Mouse (Mus musculus): ENCODE data around the gene Pheta2. TPM values are rescaled to one million over a fixed set of nuclear protein-coding genes. Genes with fewer than 3 reads are reported as not detected.

Gene Pheta2
- polyA plus RNA-seq, 1 experiment from 2014 or later = 18.9 TPM

GRCm38 (mm10) chr15:82372991-82373390 lies 34.2 kb downstream of the Pheta2 start:
- H3K36me3 ChIP-seq = peaks cover 16% of the 10 kb centered on the region; the same call in 1 of the 2 replicates
- no peak overlapping the region for H3K27ac ChIP-seq
- no peak overlapping the region for H3K4me2 ChIP-seq
- no peaks in the 10 kb centered on the region for H3K9me3 ChIP-seq
- WGBS = 89% methylated on average over 5 of the region's 5 CpGs
- ATAC-seq (ENCODE audit: insufficient number of reproducible peaks, insufficient read depth, low FRiP score, low TSS enrichment, low read depth) = no peak
- no peak overlapping the region for H3K9ac ChIP-seq
- H3K27me3 ChIP-seq = no peaks in the 10 kb centered on the region
- H3K4me3 ChIP-seq = no peak overlapping the region
- peaks cover 9% of the 10 kb centered on the region for H3K4me1 ChIP-seq

DNA sequence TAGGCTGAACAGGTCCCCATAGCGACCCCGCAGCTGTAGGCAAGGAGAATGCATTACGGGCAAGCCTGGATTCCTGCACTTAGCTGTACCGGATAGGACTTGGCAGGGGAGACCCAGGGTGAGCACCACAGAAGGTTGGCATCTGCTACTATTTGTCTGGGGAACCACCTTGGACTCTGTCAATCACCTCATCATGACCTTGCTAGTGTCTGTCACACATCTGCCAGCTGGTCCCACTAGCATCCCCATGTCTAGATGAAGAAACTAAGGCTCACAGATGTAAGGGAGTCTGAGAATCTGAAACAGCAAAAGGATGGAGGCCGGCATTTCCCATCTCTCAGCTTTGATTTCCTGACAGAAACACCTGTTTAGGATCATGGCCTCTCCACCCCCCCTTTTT lies 35.7 kb downstream of the Pheta2 start:
- no peaks in the 10 kb centered on the region for H3K9me3 ChIP-seq
- ATAC-seq (ENCODE audit: insufficient number of reproducible peaks, insufficient read depth, low FRiP score, low TSS enrichment, low read depth) = 0 out of 2 replicates have a peak, but pooled peaks have one; percentile 11
- H3K36me3 ChIP-seq = peaks cover 16% of the 10 kb centered on the region; the same call in 1 of the 2 replicates
- peaks cover 21% of the 10 kb centered on the region for H3K4me1 ChIP-seq
- no peak overlapping the region for H3K27ac ChIP-seq
- H3K4me2 ChIP-seq = no peak overlapping the region
- WGBS = 85% methylated on average over 5 of the region's 5 CpGs
- no peaks in the 10 kb centered on the region for H3K27me3 ChIP-seq
- H3K4me3 ChIP-seq = no peak overlapping the region
- no peak overlapping the region for H3K9ac ChIP-seq

GRCm38 (mm10) chr15:82375855-82376254 lies 37.1 kb downstream of the Pheta2 start:
- Histone ChIP-seq H3K27ac (no peak overlapping the region), H3K4me3 (no peak overlapping the region)

DNA sequence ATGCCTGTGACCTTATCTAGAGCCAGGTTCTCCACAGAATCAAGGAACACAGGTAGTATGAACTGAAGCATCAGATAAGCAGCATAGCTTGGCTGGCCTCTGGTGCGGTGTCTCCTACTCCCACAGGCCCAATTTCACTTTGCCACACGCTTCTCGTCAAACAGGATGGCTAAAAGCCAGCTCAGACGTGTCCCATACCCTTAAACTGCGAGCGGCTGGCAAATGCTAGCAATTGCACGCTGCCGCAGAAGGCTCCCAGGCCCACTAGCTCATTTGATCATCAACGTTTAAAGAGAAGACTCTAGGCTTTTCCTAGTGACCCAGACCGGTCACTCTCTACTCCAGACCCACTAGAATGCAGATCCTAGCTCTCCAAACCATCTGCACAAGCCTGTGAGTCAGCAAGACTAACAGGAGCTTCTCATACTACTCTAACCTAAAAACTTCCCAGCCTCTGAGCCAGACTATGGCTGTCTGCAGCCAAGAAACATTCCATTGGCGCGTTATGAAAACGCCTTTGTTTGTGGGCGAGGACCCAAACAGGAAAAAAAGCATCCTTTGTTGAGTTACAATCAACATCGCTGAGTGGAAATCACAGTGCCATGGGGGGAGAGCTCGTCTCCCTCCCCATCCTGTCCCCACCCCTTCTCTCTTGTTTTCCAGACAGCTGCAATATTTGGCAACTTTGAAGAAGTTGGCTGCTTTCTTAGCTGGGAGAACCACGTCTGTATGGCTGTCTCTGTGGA lies 37.8 kb downstream of the Pheta2 start:
- no peak for ATAC-seq (ENCODE audit: insufficient number of reproducible peaks, insufficient read depth, low FRiP score, low TSS enrichment, low read depth)
- H3K27me3 ChIP-seq = no peaks in the 10 kb centered on the region
- 55% methylated on average over 17 of the region's 17 CpGs for WGBS
- peaks cover 16% of the 10 kb centered on the region; the same call in 1 of the 2 replicates for H3K36me3 ChIP-seq
- H3K9ac ChIP-seq = 0 out of 2 replicates have a peak overlapping the region, but pooled peaks have one; percentile 40
- no peak overlapping the region for H3K4me2 ChIP-seq
- no peak overlapping the region for H3K27ac ChIP-seq
- no peak overlapping the region for H3K4me3 ChIP-seq
- H3K4me1 ChIP-seq = peaks cover 34% of the 10 kb centered on the region
- no peaks in the 10 kb centered on the region for H3K9me3 ChIP-seq

More at GRCm38 (mm10) chr15:82375855-82376254, 37.1 kb downstream of the Pheta2 start:
- Histone ChIP-seq H3K36me3 (peaks cover 16% of the 10 kb centered on the region; the same call in 1 of the 2 replicates), H3K4me1 (peaks cover 31% of the 10 kb centered on the region), H3K4me2 (no peak overlapping the region), H3K27me3 (no peaks in the 10 kb centered on the region), H3K9me3 (no peaks in the 10 kb centered on the region), H3K9ac (no peak overlapping the region)
- ATAC-seq (ENCODE audit: insufficient number of reproducible peaks, insufficient read depth, low FRiP score, low TSS enrichment, low read depth) = no peak
- WGBS = 87% methylated on average over 9 of the region's 9 CpGs

- H3K4me3 ChIP-seq = no peak overlapping the region
- H3K27ac ChIP-seq = no peak overlapping the region
- no peaks in the 10 kb centered on the region for H3K9me3 ChIP-seq
- peaks cover 34% of the 10 kb centered on the region for H3K4me1 ChIP-seq
- no peak overlapping the region for H3K9ac ChIP-seq
- ATAC-seq (ENCODE audit: insufficient number of reproducible peaks, insufficient read depth, low FRiP score, low TSS enrichment, low read depth) = no peak
- WGBS = 80% methylated on average over 5 of the region's 5 CpGs
- H3K4me2 ChIP-seq = no peak overlapping the region
- peaks cover 15% of the 10 kb centered on the region; the same call in 1 of the 2 replicates for H3K36me3 ChIP-seq
- no peaks in the 10 kb centered on the region for H3K27me3 ChIP-seq
Observed at GRCm38 (mm10) chr15:82377701-82378100, 39.0 kb downstream of the Pheta2 start.

DNA sequence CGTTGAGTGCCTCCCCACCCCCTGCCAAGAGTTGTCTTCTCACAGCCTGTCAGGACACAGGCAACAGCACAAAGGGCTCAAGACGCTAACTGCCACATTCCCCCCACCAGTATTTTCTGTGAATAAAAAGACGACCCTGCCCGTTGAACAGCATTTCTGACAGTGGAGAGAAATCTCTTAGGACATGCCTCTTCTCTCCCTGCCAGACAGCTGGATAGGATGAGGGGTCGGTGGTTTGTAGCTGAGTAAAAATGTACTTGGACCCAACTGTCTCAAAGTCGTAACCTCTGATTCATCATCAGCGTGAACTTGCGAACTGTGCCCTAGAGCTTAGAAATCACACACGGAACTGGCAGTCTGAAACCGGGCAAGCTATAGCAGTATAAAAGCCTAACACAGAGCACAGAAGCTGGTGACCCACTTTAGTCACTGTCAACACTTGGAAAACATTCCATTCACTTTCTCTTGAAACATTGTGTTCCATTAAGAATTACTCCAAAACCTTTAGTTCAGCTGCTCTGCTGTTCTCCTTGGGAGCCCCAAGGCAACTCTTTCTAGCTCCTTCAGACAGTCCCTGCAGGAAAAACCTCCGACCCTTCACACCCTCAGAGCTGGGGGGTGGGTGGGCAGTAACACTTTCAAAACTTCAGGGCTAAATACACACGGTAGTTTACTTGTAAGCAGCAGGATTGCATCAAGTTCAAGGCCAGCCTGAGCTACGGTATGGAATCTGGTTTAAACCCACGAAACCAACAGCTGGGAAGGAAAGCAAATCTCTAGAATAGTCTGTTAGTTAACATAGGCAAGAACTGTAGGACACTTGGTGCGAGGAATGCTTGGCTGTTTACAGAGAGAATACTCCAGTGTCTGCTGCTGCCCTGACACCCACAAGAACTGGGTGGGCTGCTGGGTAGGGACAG lies 39.8 kb downstream of the Pheta2 start:
- Histone ChIP-seq H3K4me2 (peak overlapping the region; percentile 69; the same call in 1 of the 2 replicates), H3K9ac (no peak overlapping the region), H3K27me3 (no peaks in the 10 kb centered on the region), H3K4me3 (no peak overlapping the region), H3K9me3 (no peaks in the 10 kb centered on the region), H3K27ac (peak overlapping the region; percentile 44; the same call in 1 of the 2 replicates), H3K4me1 (peaks cover 34% of the 10 kb centered on the region), H3K36me3 (peaks cover 10% of the 10 kb centered on the region; the same call in 1 of the 2 replicates)
- WGBS = 45% methylated on average over 15 of the region's 15 CpGs
- ATAC-seq (ENCODE audit: insufficient number of reproducible peaks, insufficient read depth, low FRiP score, low TSS enrichment, low read depth) = no peak

DNA sequence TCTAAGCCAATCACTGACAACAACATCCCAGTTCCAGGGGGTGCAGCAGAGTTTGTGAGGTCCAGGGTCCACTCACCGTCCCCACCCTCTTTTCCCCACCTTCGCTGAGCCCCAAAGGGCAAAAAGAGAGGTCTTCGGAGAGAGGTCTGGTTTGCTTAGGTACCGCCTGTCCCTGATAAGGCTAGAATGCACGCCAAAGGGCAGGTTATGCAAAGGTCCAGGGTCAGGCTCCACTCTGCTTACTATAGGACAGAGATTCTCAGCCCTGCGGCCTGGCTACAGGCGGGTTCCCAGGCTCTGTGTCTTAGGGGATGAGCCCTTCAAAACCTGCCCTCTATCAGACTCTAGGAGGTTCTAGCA lies 40.7 kb downstream of the Pheta2 start:
- WGBS = 14% methylated on average over 7 of the region's 7 CpGs
- Histone ChIP-seq H3K4me2 (peak overlapping the region; percentile 69), H3K36me3 (peaks cover 5% of the 10 kb centered on the region; the same call in 1 of the 2 replicates), H3K27ac (peak overlapping the region; percentile 86), H3K27me3 (no peaks in the 10 kb centered on the region), H3K4me1 (peaks cover 34% of the 10 kb centered on the region), H3K9ac (peak overlapping the region; percentile 70), H3K4me3 (peak overlapping the region; percentile 56), H3K9me3 (no peaks in the 10 kb centered on the region)
- no peak for ATAC-seq (ENCODE audit: insufficient number of reproducible peaks, insufficient read depth, low FRiP score, low TSS enrichment, low read depth)

DNA sequence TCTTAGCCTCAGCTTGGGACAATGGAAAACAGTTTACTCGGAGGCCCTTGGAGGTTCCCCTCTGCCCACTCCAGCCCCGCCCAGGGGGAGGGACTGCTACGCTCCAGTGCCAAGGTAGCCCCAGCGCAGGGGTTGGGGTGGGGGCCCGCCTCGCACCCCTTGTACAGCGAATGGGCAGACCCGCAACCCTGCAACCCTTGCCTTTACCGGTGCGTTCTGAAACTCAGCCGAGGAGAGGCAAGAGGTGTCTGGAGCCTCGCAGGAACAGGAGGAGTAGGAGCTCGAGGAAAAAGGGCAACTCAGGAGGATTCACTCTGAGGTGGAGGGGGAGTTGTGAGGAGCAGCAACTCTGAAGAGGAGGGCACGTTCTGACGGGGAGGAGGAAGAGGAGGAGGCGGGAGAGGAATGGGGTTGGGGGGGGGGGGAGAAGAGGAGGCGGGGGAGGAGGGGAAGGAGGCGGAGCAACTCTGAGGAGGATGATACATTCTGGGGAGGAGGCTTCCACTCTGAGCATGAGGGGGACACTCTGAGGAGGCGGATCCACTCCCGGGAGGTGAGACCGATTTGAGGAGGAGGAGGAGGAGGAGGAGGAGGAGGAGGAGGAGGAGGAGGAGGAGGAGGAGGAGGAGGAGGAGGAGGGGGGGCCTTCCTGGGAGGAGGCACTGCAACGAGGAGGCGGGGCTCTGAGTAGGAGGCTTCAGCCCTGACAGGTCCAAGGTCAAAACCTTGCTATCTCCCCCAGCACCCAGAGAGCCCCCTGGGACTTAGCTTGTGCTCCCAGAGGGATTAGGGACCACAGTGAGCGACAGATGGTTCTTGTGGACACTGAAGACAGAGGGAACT lies 41.4 kb downstream of the Pheta2 start, which contains the start of gene Cyp2d22:
Gene Cyp2d22 (minus strand): TSS at position 390 of the 843 bp plus-strand sequence.
- Histone ChIP-seq H3K9me3 (no peaks in the 10 kb centered on the region), H3K9ac (peak within 1 kb of the TSS; percentile 70), H3K27me3 (no peaks in the 10 kb centered on the region), H3K4me2 (peak within 1 kb of the TSS; percentile 69), H3K36me3 (no peaks in the 10 kb centered on the region), H3K4me3 (peak within 1 kb of the TSS; percentile 56), H3K27ac (peak within 1 kb of the TSS; percentile 86), H3K4me1 (peaks cover 34% of the 10 kb centered on the region)
- ATAC-seq (ENCODE audit: insufficient number of reproducible peaks, insufficient read depth, low FRiP score, low TSS enrichment, low read depth) = peak; percentile 89
- WGBS = 1% methylated on average over 18 of the region's 24 CpGs

DNA sequence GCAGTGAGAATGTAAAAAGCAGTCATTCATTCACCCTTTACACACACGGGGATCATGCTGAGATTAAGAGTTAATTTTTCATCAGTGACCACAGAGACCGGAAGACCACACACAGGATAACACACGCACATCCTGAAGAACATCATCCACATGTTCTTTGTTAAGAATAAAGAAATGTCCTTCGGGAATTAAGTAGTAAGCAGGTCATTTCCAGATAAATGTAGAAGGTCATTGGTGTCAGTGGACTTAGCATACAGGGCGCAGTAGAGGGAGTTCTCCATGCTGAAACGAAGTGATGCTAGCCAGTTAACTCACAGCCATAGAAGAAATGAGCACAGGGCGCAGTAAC lies 41.9 kb downstream of the Pheta2 start:
- H3K36me3 ChIP-seq = no peaks in the 10 kb centered on the region
- no peak for ATAC-seq (ENCODE audit: insufficient number of reproducible peaks, insufficient read depth, low FRiP score, low TSS enrichment, low read depth)
- peak overlapping the region; percentile 56 for H3K4me3 ChIP-seq
- peaks cover 34% of the 10 kb centered on the region for H3K4me1 ChIP-seq
- no peaks in the 10 kb centered on the region for H3K9me3 ChIP-seq
- peak overlapping the region; percentile 69 for H3K4me2 ChIP-seq
- H3K27me3 ChIP-seq = no peaks in the 10 kb centered on the region
- peak overlapping the region; percentile 19; the same call in 1 of the 2 replicates for H3K27ac ChIP-seq
- peak overlapping the region; percentile 61; the same call in 1 of the 2 replicates for H3K9ac ChIP-seq
- whole genome bisulfite sequencing = 33% methylated on average over 7 of the region's 7 CpGs

DNA sequence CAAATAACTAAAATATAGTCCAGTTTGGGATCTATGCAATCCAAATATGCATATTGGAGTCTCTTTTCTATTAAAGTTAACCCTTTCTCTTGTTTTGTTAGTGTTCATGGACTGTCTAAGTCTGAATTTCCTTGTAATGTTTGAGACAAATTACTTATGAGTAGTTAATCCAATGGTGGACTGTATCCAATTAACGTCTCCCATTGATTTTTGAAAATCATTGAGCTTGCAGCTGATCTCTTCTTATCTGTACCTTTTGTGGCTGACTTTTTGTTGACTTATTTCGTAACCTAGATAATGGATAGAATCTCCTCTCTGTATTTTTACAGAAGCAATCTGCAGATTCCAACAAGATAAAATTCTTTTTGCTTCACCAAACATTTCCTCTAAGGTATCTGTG lies 43.7 kb downstream of the Pheta2 start:
- Histone ChIP-seq H3K9ac (no peak overlapping the region), H3K4me3 (no peak overlapping the region), H3K9me3 (no peaks in the 10 kb centered on the region), H3K27ac (no peak overlapping the region), H3K4me2 (no peak overlapping the region), H3K27me3 (no peaks in the 10 kb centered on the region), H3K4me1 (peaks cover 27% of the 10 kb centered on the region), H3K36me3 (no peaks in the 10 kb centered on the region)
- ATAC-seq (ENCODE audit: insufficient number of reproducible peaks, insufficient read depth, low FRiP score, low TSS enrichment, low read depth) = no peak
- WGBS = 82% methylated on average over 2 of the region's 2 CpGs

DNA sequence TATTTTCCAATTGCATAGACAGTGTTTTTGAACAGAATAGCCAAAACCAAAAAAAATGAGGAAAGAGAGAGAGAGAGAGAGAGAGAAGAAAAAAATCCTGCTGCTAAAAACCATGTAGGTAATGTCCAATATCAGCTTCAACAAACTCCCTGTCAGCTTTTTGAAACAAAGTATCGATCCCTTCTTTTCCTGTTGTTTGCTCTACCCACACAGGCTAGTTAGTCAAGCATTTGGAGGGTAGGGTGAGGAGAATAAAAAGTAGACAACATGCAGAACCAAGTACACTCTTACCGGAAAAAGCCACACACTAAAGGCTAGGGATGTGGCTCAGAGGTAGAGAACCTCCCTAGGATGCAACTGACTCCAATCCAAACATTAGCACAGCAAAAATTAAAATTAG lies 47.0 kb downstream of the Pheta2 start:
- no peak overlapping the region for H3K9ac ChIP-seq
- H3K9me3 ChIP-seq = no peaks in the 10 kb centered on the region
- no peak overlapping the region for H3K27ac ChIP-seq
- H3K27me3 ChIP-seq = no peaks in the 10 kb centered on the region
- no peak for ATAC-seq (ENCODE audit: insufficient number of reproducible peaks, insufficient read depth, low FRiP score, low TSS enrichment, low read depth)
- WGBS = 89% methylated on average over 2 of the region's 2 CpGs
- H3K36me3 ChIP-seq = no peaks in the 10 kb centered on the region
- no peak overlapping the region for H3K4me3 ChIP-seq
- peaks cover 4% of the 10 kb centered on the region for H3K4me1 ChIP-seq
- no peak overlapping the region for H3K4me2 ChIP-seq
